Mouse (Mus musculus): ENCODE results near the gene Ttll5. TPM values are rescaled to one million over a fixed set of nuclear protein-coding genes. Genes with fewer than 3 reads are reported as not detected.

Ttll5 gene
- polyA plus RNA-seq, 1 experiment from 2014 or later = 8.2 TPM

DNA sequence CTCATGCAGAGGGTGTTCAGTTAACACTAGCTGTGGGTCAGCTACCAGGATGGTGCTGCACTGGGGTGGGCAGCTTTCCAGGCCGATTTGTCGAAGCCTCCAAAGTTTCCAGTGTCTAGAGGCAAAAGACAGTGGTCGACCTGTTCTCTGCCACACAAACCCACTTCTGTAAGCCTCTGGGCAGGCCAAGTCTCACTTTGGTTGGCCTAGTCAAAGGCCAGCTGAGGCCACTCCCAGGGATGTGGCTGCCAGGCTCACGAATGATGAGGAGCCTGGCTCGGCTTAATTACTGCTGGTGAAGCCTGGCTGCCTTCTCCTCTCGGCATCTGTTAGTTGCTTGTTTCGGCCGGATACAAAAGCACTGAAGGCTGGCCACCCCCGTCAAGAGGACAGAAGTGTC, 24.4 kb upstream of the Ttll5 start:
- H3K36me3 ChIP-seq (ENCODE audit: control insufficient read depth, insufficient read depth, low read length) = no peaks in the 10 kb centered on the region
- WGBS = 55% methylated on average over 9 of the region's 9 CpGs
- H3K27me3 ChIP-seq (replicated peaks; ENCODE audit: control insufficient read depth, insufficient read depth, low read length) = no peaks in the 10 kb centered on the region
- no peak overlapping the region for H3K9ac ChIP-seq (ENCODE audit: low read depth, low read length)
- no peaks in the 10 kb centered on the region for H3K4me1 ChIP-seq (ENCODE audit: control insufficient read depth, insufficient read depth, low read length)
- H3K4me2 ChIP-seq (ENCODE audit: low read depth, low read length) = no peak overlapping the region
- no peak overlapping the region for H3K4me3 ChIP-seq (ENCODE audit: low read length)
- ATAC-seq = no peak
- no peak overlapping the region for H3K27ac ChIP-seq (ENCODE audit: low read length)
- H3K9me3 ChIP-seq (ENCODE audit: control insufficient read depth, low read length) = no peaks in the 10 kb centered on the region

DNA sequence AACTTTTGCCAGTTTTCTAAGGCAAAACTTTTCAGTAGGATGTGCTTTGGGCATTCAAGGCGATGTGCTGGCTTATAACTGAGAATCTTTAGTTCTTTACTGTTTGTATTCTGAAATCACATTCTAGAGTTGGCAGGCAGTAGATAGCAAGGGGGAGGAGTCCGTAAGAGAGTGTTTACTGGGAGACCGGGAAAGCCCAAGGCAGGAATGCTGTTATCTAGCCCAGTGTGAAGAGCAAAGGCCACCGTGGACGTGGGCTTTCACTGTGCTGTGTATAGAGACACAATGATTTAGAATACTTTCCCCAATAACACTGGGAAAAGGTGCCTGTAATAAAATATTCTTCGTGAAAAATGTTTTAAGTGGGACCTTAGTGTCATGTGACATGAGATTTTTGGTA, 14.7 kb upstream of the Ttll5 start:
- ATAC-seq = peak; percentile 89
- Histone ChIP-seq H3K9me3 (ENCODE audit: control insufficient read depth, low read length) (no peaks in the 10 kb centered on the region), H3K4me1 (ENCODE audit: control insufficient read depth, insufficient read depth, low read length) (peaks cover 8% of the 10 kb centered on the region; the same call in 1 of the 2 replicates), H3K4me2 (ENCODE audit: low read depth, low read length) (no peak overlapping the region), H3K9ac (ENCODE audit: low read depth, low read length) (no peak overlapping the region), H3K27ac (ENCODE audit: low read length) (no peak overlapping the region), H3K27me3 (replicated peaks; ENCODE audit: control insufficient read depth, insufficient read depth, low read length) (no peaks in the 10 kb centered on the region), H3K4me3 (ENCODE audit: low read length) (no peak overlapping the region), H3K36me3 (ENCODE audit: control insufficient read depth, insufficient read depth, low read length) (peaks cover 4% of the 10 kb centered on the region; the same call in 1 of the 2 replicates)
- WGBS = 22% methylated on average over 6 of the region's 6 CpGs

DNA sequence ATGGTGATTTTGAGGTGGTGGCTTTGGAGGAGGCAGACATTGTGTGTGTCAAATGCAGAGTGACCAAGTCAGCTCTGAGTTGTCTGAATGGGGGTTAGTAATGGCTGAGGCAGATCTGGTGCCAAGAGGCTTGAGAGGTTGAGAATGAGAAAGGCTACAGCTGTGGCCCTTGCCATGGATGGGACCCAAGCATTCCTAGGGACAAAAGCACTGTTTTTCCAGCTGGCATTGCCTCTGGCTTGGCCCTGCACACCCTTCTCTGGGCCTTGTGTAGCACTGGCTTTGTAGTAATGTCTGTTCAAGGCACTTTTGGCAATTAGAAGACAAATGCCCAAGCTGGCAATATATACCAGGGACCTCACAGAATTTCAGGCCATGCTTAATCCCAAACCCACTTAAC, 13.5 kb upstream of the Ttll5 start:
- Histone ChIP-seq H3K27me3 (replicated peaks; ENCODE audit: control insufficient read depth, insufficient read depth, low read length) (no peaks in the 10 kb centered on the region), H3K4me2 (ENCODE audit: low read depth, low read length) (no peak overlapping the region), H3K4me3 (ENCODE audit: low read length) (no peak overlapping the region), H3K9ac (ENCODE audit: low read depth, low read length) (no peak overlapping the region), H3K9me3 (ENCODE audit: control insufficient read depth, low read length) (no peaks in the 10 kb centered on the region), H3K27ac (ENCODE audit: low read length) (no peak overlapping the region), H3K4me1 (ENCODE audit: control insufficient read depth, insufficient read depth, low read length) (peaks cover 8% of the 10 kb centered on the region; the same call in 1 of the 2 replicates), H3K36me3 (ENCODE audit: control insufficient read depth, insufficient read depth, low read length) (peaks cover 4% of the 10 kb centered on the region; the same call in 1 of the 2 replicates)
- no peak for ATAC-seq

GRCm38 (mm10) chr12:85811676-85812075, 12.8 kb upstream of the Ttll5 start:
- 90% methylated on average over 4 of the region's 4 CpGs for WGBS
- no peak overlapping the region for H3K4me2 ChIP-seq (ENCODE audit: low read depth, low read length)

GRCm38 (mm10) chr12:85813599-85813998, 10.9 kb upstream of the Ttll5 start:
- WGBS = 60% methylated on average over 2 of the region's 2 CpGs
- no peak overlapping the region for H3K4me3 ChIP-seq (ENCODE audit: low read length)
- peaks cover 9% of the 10 kb centered on the region for H3K4me1 ChIP-seq (ENCODE audit: control insufficient read depth, insufficient read depth, low read length)
- no peak for ATAC-seq
- H3K4me2 ChIP-seq (ENCODE audit: low read depth, low read length) = no peak overlapping the region
- H3K27me3 ChIP-seq (replicated peaks; ENCODE audit: control insufficient read depth, insufficient read depth, low read length) = no peaks in the 10 kb centered on the region
- peaks cover 4% of the 10 kb centered on the region; the same call in 1 of the 2 replicates for H3K36me3 ChIP-seq (ENCODE audit: control insufficient read depth, insufficient read depth, low read length)
- no peaks in the 10 kb centered on the region for H3K9me3 ChIP-seq (ENCODE audit: control insufficient read depth, low read length)
- H3K27ac ChIP-seq (ENCODE audit: low read length) = no peak overlapping the region
- H3K9ac ChIP-seq (ENCODE audit: low read depth, low read length) = no peak overlapping the region

More at GRCm38 (mm10) chr12:85811676-85812075, 12.8 kb upstream of the Ttll5 start:
- Histone ChIP-seq H3K27ac (ENCODE audit: low read length) (no peak overlapping the region), H3K4me3 (ENCODE audit: low read length) (no peak overlapping the region), H3K4me1 (ENCODE audit: control insufficient read depth, insufficient read depth, low read length) (peaks cover 8% of the 10 kb centered on the region; the same call in 1 of the 2 replicates), H3K9me3 (ENCODE audit: control insufficient read depth, low read length) (no peaks in the 10 kb centered on the region), H3K36me3 (ENCODE audit: control insufficient read depth, insufficient read depth, low read length) (peaks cover 4% of the 10 kb centered on the region; the same call in 1 of the 2 replicates), H3K27me3 (replicated peaks; ENCODE audit: control insufficient read depth, insufficient read depth, low read length) (no peaks in the 10 kb centered on the region), H3K9ac (ENCODE audit: low read depth, low read length) (no peak overlapping the region)
- ATAC-seq = no peak

- Histone ChIP-seq H3K9ac (ENCODE audit: low read depth, low read length) (no peak overlapping the region), H3K27ac (ENCODE audit: low read length) (no peak overlapping the region), H3K9me3 (ENCODE audit: control insufficient read depth, low read length) (no peaks in the 10 kb centered on the region), H3K4me1 (ENCODE audit: control insufficient read depth, insufficient read depth, low read length) (peaks cover 18% of the 10 kb centered on the region), H3K36me3 (ENCODE audit: control insufficient read depth, insufficient read depth, low read length) (peaks cover 2% of the 10 kb centered on the region; the same call in 1 of the 2 replicates), H3K4me3 (ENCODE audit: low read length) (no peak overlapping the region), H3K4me2 (ENCODE audit: low read depth, low read length) (no peak overlapping the region), H3K27me3 (replicated peaks; ENCODE audit: control insufficient read depth, insufficient read depth, low read length) (no peaks in the 10 kb centered on the region)
- no peak for ATAC-seq
- 78% methylated on average over 9 of the region's 9 CpGs for WGBS
Measured at GRCm38 (mm10) chr12:85822051-85822450, 2.4 kb upstream of the Ttll5 start.

DNA sequence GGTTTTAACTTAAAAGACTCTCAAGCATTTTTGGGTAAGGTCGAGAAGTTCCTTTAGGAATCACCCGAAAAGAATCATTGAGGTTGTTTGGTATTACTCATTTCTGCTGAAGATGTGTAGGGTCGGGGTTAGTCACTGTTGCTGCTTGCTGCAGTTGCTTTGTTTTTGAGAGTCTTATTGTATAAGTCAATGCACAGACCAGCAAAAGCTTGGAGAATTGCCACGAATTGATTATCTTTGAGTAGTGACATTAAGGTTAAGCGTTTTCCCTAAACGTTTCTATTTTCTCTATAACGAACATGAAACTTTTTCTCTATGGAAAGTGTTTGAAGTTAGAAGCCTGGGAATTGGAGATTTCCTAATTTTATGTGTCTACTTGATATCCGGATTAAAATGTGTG, 902 bp downstream of the Ttll5 start:
- no peak for ATAC-seq
- H3K27ac ChIP-seq (ENCODE audit: low read length) = peak overlapping the region; percentile 99
- H3K9me3 ChIP-seq (ENCODE audit: control insufficient read depth, low read length) = no peaks in the 10 kb centered on the region
- peak overlapping the region; percentile 75 for H3K4me2 ChIP-seq (ENCODE audit: low read depth, low read length)
- no peaks in the 10 kb centered on the region for H3K27me3 ChIP-seq (replicated peaks; ENCODE audit: control insufficient read depth, insufficient read depth, low read length)
- H3K4me3 ChIP-seq (ENCODE audit: low read length) = peak overlapping the region; percentile 86
- peaks cover 2% of the 10 kb centered on the region; the same call in 1 of the 2 replicates for H3K36me3 ChIP-seq (ENCODE audit: control insufficient read depth, insufficient read depth, low read length)
- H3K4me1 ChIP-seq (ENCODE audit: control insufficient read depth, insufficient read depth, low read length) = peaks cover 12% of the 10 kb centered on the region
- peak overlapping the region; percentile 72 for H3K9ac ChIP-seq (ENCODE audit: low read depth, low read length)
- WGBS = 9% methylated on average over 8 of the region's 8 CpGs

DNA sequence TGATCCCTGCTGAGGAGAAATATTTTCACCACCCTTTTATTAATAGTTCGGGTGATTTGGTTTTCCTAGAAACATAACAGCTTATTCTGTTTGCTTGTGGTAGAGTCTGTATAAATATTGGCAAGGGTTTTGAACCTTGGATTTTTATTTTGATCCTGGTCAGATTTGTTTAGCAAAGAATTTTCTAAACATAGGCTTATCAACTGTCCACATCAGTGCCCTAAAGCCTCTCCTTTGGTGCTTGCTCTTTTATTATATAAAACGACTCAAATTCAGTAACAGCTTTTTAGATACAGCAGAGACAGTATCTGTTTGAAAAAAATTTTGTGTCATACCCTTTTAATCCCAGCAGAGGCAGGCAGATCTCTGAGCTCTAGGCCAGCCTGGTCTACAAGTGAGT, 1.4 kb downstream of the Ttll5 start:
- Histone ChIP-seq H3K9ac (ENCODE audit: low read depth, low read length) (no peak overlapping the region), H3K36me3 (ENCODE audit: control insufficient read depth, insufficient read depth, low read length) (peaks cover 2% of the 10 kb centered on the region; the same call in 1 of the 2 replicates), H3K4me2 (ENCODE audit: low read depth, low read length) (no peak overlapping the region), H3K9me3 (ENCODE audit: control insufficient read depth, low read length) (no peaks in the 10 kb centered on the region), H3K4me3 (ENCODE audit: low read length) (no peak overlapping the region), H3K27ac (ENCODE audit: low read length) (no peak overlapping the region), H3K4me1 (ENCODE audit: control insufficient read depth, insufficient read depth, low read length) (peaks cover 12% of the 10 kb centered on the region), H3K27me3 (replicated peaks; ENCODE audit: control insufficient read depth, insufficient read depth, low read length) (no peaks in the 10 kb centered on the region)
- no peak for ATAC-seq
- 72% methylated on average over 2 of the region's 2 CpGs for WGBS

- no peak overlapping the region for H3K27ac ChIP-seq (ENCODE audit: low read length)
- no peak overlapping the region for H3K4me3 ChIP-seq (ENCODE audit: low read length)
- H3K27me3 ChIP-seq (replicated peaks; ENCODE audit: control insufficient read depth, insufficient read depth, low read length) = no peaks in the 10 kb centered on the region
- ATAC-seq = no peak
- WGBS = 94% methylated on average over 3 of the region's 3 CpGs
- H3K9me3 ChIP-seq (ENCODE audit: control insufficient read depth, low read length) = no peaks in the 10 kb centered on the region
- no peak overlapping the region for H3K9ac ChIP-seq (ENCODE audit: low read depth, low read length)
- H3K36me3 ChIP-seq (ENCODE audit: control insufficient read depth, insufficient read depth, low read length) = no peaks in the 10 kb centered on the region
- peaks cover 2% of the 10 kb centered on the region for H3K4me1 ChIP-seq (ENCODE audit: control insufficient read depth, insufficient read depth, low read length)
- no peak overlapping the region for H3K4me2 ChIP-seq (ENCODE audit: low read depth, low read length)
Measured at GRCm38 (mm10) chr12:85828856-85829255, 4.4 kb downstream of the Ttll5 start.

DNA sequence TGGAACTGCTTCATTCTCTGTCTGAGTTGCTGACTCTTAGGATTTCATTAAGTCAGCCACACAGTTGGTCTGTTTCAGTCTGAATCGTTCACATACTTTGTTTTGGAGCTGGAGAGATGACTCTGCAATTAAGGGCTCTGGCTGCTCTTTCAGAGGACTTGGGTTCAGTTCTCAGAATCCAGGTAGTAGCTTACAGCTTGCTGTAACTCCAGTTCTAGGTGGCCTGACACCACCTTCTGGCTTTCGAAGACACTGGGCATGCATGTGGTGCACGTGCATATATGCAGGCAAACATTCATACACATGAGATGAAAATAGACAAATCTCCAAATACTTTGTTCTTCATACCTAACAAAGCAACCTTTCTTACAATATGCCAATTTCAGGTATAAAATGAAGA, 5.4 kb downstream of the Ttll5 start:
- 91% methylated on average over 3 of the region's 3 CpGs for WGBS
- no peaks in the 10 kb centered on the region for H3K4me1 ChIP-seq (ENCODE audit: control insufficient read depth, insufficient read depth, low read length)
- no peak for ATAC-seq
- no peak overlapping the region for H3K27ac ChIP-seq (ENCODE audit: low read length)
- H3K4me2 ChIP-seq (ENCODE audit: low read depth, low read length) = no peak overlapping the region
- no peaks in the 10 kb centered on the region for H3K27me3 ChIP-seq (replicated peaks; ENCODE audit: control insufficient read depth, insufficient read depth, low read length)
- no peak overlapping the region for H3K9ac ChIP-seq (ENCODE audit: low read depth, low read length)
- no peaks in the 10 kb centered on the region for H3K9me3 ChIP-seq (ENCODE audit: control insufficient read depth, low read length)
- no peak overlapping the region for H3K4me3 ChIP-seq (ENCODE audit: low read length)
- H3K36me3 ChIP-seq (ENCODE audit: control insufficient read depth, insufficient read depth, low read length) = no peaks in the 10 kb centered on the region
